Mouse (Mus musculus) activated CD4-positive, CD25-positive, alpha-beta regulatory T cell, adult 4 months (primary cell): ENCODE results near the gene Slc2a12. TPM values are rescaled to one million over a fixed set of nuclear protein-coding genes. Genes with fewer than 3 reads are reported as not detected.

Source experiments
- ATAC-seq: one replicate; pipeline ENCODE4 v1.8.0; 2017
- polyA plus RNA-seq, 2 experiments: library from polyadenylated mRNA; unstranded; fragments of 100-300 nt; shearing (Covaris generic); gene quantifications; one replicate each; pipeline ENCODE4 v1.2.1; 2017

Gene Slc2a12
- polyA plus RNA-seq, 2 experiments from 2014 or later = not detected

DNA sequence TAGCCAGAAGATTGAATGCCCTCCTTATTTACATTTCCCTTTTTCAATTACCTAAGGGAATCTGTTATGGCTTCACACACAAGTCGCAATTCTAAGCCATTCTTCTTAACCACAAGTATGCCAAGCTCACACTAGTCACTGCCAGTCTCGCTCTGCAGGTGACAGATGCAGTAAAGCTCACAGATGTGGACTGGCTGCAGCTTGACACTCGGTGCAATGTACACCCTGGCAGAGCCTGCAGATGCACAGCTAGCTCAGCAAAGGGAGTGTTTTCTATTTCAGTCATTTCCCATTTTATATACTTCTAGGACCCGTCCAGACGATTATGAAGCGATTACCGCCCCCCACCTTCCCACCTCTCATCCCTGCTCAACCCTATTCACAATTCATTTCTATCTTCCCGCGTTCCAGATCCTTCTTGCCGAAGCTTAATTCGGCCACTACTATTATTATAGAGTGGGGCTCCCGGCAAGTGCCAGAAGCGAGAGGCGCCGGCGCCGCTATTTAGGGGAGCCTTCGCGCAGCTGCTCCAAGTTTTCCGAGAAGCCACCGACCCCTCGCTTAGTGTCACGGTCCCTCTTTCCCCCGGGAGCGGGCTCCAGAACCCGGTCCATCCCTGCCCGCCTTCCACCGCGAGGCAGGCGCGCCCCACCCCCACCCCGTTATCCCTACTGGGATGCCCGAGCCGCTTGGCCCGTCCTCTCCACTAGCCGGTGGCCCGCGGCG lies 85.6 kb downstream of the Slc2a12 start:
- no peak for ATAC-seq

DNA sequence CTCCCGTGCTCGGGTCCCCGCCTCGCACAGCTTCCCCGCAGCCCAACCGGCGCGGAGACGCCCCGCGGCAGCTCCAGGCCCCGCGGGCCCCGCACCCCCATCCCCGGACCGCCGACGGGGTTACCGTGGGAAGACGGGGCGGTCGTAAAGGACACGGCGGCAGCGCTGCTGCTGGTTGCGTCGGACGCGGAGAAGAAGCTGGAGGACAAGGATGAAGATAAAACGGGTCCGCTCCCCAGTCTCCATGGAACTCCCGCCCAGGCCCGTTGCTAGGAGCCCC lies 86.1 kb downstream of the Slc2a12 start:
- peak; percentile 22 for ATAC-seq

- peak; percentile 91 for ATAC-seq
Measured at GRCm38 (mm10) chr10:22731272-22732093, 86.7 kb downstream of the Slc2a12 start, which contains the start of gene Tbpl1. Gene Tbpl1 (minus strand): TSS chr10:22731938.

DNA sequence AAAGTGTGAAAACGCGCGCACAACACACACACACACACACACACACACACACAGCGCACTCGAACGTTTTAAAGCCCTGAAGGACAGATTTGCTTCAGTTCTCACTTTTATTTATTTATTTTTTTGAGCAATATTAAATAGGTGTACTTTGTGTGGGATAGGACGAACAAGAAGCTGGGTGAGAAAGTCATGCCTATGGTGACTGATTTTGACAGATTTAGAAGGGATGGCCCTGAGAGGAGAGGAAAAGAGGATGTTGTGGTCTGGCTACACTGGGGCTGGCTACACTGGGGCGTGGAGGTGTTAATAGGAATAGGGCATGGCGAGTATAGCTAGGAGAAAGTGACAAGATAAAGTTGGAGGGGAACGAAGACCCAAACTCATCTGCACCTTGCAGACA lies 87.4 kb downstream of the Slc2a12 start:
- peak; percentile 17 for ATAC-seq

- no peak for ATAC-seq
Measured at GRCm38 (mm10) chr10:22745922-22746321, 101.1 kb downstream of the Slc2a12 start.

DNA sequence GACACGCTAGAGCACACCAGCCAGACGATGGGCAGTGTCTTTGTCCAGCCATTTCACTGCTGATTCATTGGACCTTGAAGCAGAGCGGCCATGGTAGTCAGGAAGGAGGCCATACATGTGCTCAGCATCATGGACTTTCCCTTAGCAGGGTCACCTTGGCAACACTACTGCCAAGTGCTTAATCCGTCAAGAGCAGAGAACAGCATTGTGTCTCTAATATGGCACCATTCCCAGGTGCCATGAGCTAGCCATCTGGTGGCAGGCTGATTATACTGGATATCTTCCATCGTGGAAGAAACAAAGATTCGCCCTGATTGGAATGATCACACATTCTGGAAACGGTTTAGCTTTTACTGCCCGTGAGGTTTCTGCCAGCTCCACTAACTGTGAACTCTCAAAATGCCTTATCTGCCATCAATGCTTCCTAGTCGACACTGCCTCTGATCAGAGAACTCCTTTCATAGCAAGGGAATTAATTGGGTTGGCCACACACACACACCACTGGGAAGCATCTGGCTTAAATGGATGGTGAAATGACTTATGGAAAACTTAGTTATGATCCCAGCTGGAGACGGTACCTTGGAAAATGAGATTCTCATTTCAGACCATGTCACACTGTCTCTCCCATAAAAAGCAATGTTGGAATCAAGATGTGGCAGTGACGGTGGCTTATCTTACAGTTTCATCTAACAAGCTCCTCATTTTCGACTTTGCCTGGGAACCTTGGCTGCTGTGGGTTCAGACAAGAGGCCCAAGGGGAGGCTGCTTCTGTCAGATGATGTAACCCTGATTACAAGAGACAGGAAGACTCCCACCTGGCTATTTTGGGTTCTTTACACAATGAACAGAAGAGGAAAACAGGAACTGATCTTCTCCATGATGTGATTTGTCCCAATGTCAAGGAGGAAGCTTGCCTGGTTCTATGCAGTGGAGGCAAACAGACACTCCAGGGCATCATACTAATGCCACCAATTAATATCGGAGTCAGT lies 101.8 kb downstream of the Slc2a12 start:
- no peak for ATAC-seq

DNA sequence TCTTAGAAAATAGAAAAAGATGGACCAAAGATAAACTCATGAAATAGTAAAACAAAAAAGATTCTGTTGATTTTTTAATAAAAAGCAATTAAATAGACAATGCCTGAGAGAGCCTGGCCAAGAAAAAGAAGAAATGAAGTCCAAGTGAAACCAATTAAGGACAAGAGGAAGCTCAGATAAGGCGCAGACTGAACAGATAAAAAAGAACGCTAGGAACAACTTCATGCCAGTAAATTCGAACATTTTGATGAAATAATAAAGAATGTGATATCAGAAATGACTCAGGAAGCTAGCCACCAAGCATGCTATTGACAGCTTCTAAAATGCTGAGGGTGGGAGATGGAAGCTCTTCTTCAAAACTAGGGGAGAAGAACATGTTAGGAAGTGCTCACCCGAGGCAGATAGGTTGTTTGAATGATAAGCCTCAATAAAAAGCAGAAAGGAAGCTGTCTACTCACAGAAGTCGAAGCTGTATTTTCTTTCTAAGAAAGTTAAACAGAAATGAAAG lies 106.4 kb downstream of the Slc2a12 start:
- no peak for ATAC-seq

Other genes starting within 250 kb of the Slc2a12 start
- gene Tbpl1, start 86.9 kb downstream of the Slc2a12 start, polyA plus RNA-seq = 10 to 100 TPM; 54.2 to 76.9 TPM
- gene Tcf21, start 175.2 kb downstream of the Slc2a12 start, polyA plus RNA-seq = not detected